Mouse (Mus musculus) lung, postnatal 0 days (tissue): ENCODE results near the gene Wdr24. TPM values are rescaled to one million over a fixed set of nuclear protein-coding genes. Genes with fewer than 3 reads are reported as not detected.

ENCODE experiments used
- ATAC-seq: fragments of 200-750 bp; cut with Nextera tagmentation; 2 replicates; pipeline ENCODE4 v1.8.0; 2017; ENCODE audit warnings: moderate library complexity
- DNase-seq: peaks from one replicate; pipeline ENCODE4 v3.0.0-alpha.2; 2016; ENCODE audit warnings: low spot score
- H3K27ac ChIP-seq: fragments of 300-500 bp; sonication (generic); 2 replicates; pipeline ENCODE4 v1.5.1; 2014; ENCODE audit warnings: antibody characterized with exemption, mild to moderate bottlenecking, low read length, mixed read lengths
- H3K27me3 ChIP-seq: fragments of 300-500 bp; sonication (generic); replicated peaks from 2 replicates; pipeline ENCODE4 v1.6.1; 2014; ENCODE audit warnings: low read length, mixed read lengths; ENCODE audit not compliant: insufficient read depth
- H3K36me3 ChIP-seq: fragments of 300-500 bp; sonication (generic); 2 replicates; pipeline ENCODE4 v1.6.1; 2014; ENCODE audit warnings: low read length, mixed read lengths; ENCODE audit not compliant: insufficient read depth
- H3K4me1 ChIP-seq: fragments of 300-500 bp; sonication (generic); 2 replicates; pipeline ENCODE4 v1.6.1; 2014; ENCODE audit warnings: antibody characterized with exemption, low read depth, low read length, mixed read lengths; ENCODE audit not compliant: insufficient read depth
- H3K4me2 ChIP-seq: fragments of 300-500 bp; sonication (generic); replicated peaks from 2 replicates; pipeline ENCODE4 v1.6.1; 2014; ENCODE audit warnings: low read depth, mild to moderate bottlenecking, low read length, moderate library complexity, mixed read lengths
- H3K4me3 ChIP-seq: fragments of 300-500 bp; sonication (generic); 2 replicates; pipeline ENCODE4 v1.5.1; 2014; ENCODE audit warnings: low read depth, low read length
- H3K9ac ChIP-seq: fragments of 300-500 bp; sonication (generic); replicated peaks from 2 replicates; pipeline ENCODE4 v1.6.1; 2014; ENCODE audit warnings: low read depth, mild to moderate bottlenecking
- H3K9me3 ChIP-seq: fragments of 300-500 bp; sonication (generic); 2 replicates; pipeline ENCODE4 v1.6.1; 2016; ENCODE audit warnings: low read length, mixed read lengths
- CTCF ChIP-seq: IDR thresholded peaks from 2 replicates; pipeline ENCODE4 v1.5.1; 2016; ENCODE audit warnings: antibody characterized with exemption, mild to moderate bottlenecking
- EP300 ChIP-seq: IDR thresholded peaks from 2 replicates; pipeline ENCODE4 v1.6.1; 2016; ENCODE audit warnings: antibody characterized with exemption, mild to moderate bottlenecking, control low read depth
- WGBS: fragments of 180-500 bp; shearing (Covaris S2); extraction: QIAGEN DNeasy Blood & Tissue Kit; methylation state at CpG from one replicate; pipeline ENCODE4 v1.1.7; 2014; 5-methylcytosine and 5-hydroxymethylcytosine counted together
- polyA plus RNA-seq: library from polyadenylated mRNA; unstranded; fragments of >200 nt; fragmentation: Nextera tagmentation; extraction: Ambion mirVana; gene quantifications from 2 replicates; pipeline ENCODE4 v1.2.1, GENCODE M21; 2015

Gene Wdr24
- polyA plus RNA-seq, 1 experiment from 2014 or later, result 14.9 TPM

DNA sequence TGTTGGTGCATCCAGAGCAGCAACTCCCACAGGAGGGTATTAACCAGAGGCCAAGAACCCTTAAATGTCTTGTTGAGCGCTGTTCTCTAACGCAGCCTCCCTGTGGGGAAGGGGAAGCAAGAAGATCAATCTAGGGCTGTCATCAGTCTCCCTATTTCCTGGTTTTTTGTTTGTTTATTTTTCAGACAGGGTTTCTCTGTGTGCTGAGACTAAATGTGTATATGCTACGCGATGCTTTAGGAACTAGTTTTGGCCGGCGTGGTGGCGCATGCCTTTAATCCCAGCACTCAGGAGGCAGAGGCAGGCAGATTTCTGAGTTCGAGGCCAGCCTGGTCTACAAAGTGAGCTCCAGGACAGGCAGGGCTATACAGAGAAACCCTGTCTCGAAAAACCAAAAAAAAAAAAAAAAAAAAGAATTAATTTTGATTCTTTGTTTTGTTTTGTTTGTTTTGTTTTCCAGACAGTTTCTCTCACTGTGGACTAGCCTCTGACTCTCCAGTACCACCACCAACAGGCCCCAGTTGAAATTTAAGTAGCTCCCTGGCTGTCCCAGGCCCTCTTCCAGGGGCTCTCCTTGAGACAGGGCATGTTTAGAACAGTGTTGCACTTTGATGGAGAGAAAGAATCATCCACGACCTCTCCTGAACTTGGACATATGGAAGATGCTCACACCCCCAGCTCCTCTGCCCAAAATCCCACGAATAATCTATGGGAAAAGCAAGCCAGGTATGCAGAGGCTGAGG is 50.1 kb downstream of the Wdr24 start:
- 64% methylated on average over 11 of the region's 11 CpGs for whole genome bisulfite sequencing
- no peak for ATAC-seq
- Histone ChIP-seq H3K4me2 (no peak overlapping the region), H3K9ac (no peak overlapping the region), H3K36me3 (no peaks in the 10 kb centered on the region), H3K27me3 (no peaks in the 10 kb centered on the region), H3K27ac (no peak overlapping the region), H3K9me3 (no peaks in the 10 kb centered on the region), H3K4me1 (peaks cover 6% of the 10 kb centered on the region; the same call in 1 of the 2 replicates), H3K4me3 (no peak overlapping the region)
- no peak for DNase-seq
- TF ChIP-seq EP300, result no peak
- no peak for TF ChIP-seq CTCF

DNA sequence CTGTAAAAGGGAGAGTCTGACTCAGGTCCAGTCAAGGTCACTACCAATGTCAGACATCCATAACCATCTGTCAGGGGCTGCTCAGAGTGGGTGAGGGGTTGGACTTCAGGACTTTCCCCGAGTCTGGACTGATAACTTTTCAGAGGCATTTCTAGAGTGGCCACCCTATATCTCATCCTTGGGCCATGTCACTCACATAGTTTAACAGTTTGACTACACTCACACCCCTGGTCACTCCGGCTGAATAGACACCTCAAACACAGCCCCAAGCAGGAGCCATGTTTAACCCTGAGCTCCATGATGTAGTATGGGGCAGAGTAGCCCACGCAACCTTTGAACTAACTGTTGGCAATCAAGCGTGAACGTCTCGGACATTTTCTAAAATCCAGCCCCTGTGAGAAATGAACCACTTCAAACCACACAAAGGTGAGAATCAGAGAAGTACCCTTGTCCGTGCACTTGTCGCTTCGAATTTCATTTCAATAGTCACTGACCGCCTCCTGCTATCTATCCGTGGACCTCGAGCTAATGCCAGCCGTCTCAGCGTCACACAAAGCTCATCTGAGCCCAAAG is 50.8 kb downstream of the Wdr24 start:
- ATAC-seq, result no peak
- peak overlapping the region; percentile 54 for H3K27ac ChIP-seq
- DNase-seq, result no peak
- peaks cover 6% of the 10 kb centered on the region; the same call in 1 of the 2 replicates for H3K4me1 ChIP-seq
- no peaks in the 10 kb centered on the region for H3K27me3 ChIP-seq
- no peak for TF ChIP-seq CTCF
- no peak for TF ChIP-seq EP300
- WGBS, result 4% methylated on average over 14 of the region's 14 CpGs
- peak overlapping the region; percentile 48 for H3K9ac ChIP-seq
- H3K36me3 ChIP-seq, result no peaks in the 10 kb centered on the region
- no peaks in the 10 kb centered on the region for H3K9me3 ChIP-seq
- H3K4me2 ChIP-seq, result peak overlapping the region; percentile 81
- peak overlapping the region; percentile 68 for H3K4me3 ChIP-seq

GRCm38 (mm10) chr17:25874721-25875170 is 51.3 kb downstream of the Wdr24 start, which contains the start of gene Mettl26:
Gene Mettl26 (plus strand): TSS chr17:25875074.
- WGBS, result 0% methylated on average over 25 of the region's 25 CpGs
- Histone ChIP-seq H3K27ac (peak within 1 kb of the TSS; percentile 78), H3K4me2 (peak within 1 kb of the TSS; percentile 81), H3K4me1 (peaks cover 6% of the 10 kb centered on the region; the same call in 1 of the 2 replicates), H3K4me3 (peak within 1 kb of the TSS; percentile 68), H3K27me3 (no peaks in the 10 kb centered on the region), H3K9ac (peak within 1 kb of the TSS; percentile 48), H3K36me3 (no peaks in the 10 kb centered on the region), H3K9me3 (no peaks in the 10 kb centered on the region)
- peak; percentile 88 for DNase-seq
- peak; percentile 80 for ATAC-seq
- TF ChIP-seq CTCF, result peak; percentile 46
- no peak for TF ChIP-seq EP300

DNA sequence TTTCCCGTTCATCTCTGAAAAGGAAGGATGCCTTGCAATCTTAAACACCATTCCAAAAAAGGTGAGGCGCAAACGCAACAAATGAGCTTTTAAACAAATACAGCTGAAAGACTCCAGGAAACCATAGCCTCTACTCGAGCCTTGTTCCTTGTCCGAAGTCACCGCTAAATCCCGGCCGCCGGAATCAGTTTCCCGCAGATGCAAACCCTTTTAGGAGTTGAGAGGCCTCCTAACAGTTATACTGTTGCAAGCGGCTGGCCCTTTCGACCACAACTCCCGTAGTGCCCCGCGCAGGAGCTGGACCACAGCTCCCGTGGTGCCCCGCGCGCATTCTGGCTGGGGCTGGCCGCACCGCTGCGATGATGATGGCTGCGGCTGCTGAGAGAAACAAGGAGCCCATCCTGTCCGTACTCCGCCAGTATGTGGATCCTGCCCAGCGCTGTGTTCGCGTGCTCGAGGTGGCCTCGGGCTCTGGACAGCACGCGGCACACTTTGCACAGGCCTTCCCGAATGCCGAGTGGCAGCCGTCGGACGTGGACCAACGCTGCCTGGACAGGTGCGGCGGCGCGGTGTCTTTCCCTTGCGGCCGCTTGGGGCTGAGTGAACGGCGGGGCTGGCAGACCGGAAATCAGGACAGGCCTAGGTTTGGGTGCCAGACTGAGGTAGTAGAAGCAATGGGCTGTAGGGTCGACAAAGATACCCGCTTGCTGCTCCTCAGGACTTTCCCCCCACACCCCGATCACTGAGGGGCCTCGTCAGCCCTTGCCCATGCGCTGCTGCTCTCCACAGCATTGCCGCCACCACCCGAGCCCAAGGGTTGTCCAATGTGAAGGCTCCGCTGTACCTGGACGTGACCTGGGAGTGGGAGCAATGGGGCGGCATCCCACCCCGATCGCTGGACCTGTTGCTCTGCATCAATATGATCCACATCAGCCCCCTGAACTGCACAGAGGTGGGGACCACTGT is 52.0 kb downstream of the Wdr24 start:
- H3K9ac ChIP-seq, result peak overlapping the region; percentile 48
- H3K9me3 ChIP-seq, result no peaks in the 10 kb centered on the region
- TF ChIP-seq EP300, result no peak
- TF ChIP-seq CTCF, result peak; percentile 23
- no peaks in the 10 kb centered on the region for H3K36me3 ChIP-seq
- peak overlapping the region; percentile 81 for H3K4me2 ChIP-seq
- H3K4me1 ChIP-seq, result peaks cover 6% of the 10 kb centered on the region; the same call in 1 of the 2 replicates
- H3K4me3 ChIP-seq, result peak overlapping the region; percentile 68
- ATAC-seq (peak; percentile 94), DNase-seq (peak; percentile 93)
- H3K27me3 ChIP-seq, result no peaks in the 10 kb centered on the region
- under 1% methylated on average over 59 of the region's 59 CpGs for WGBS
- peak overlapping the region; percentile 78 for H3K27ac ChIP-seq

GRCm38 (mm10) chr17:25876347-25876915 is 53.0 kb downstream of the Wdr24 start:
- DNase-seq (no peak), ATAC-seq (no peak)
- H3K4me1 ChIP-seq, result peaks cover 6% of the 10 kb centered on the region; the same call in 1 of the 2 replicates
- H3K36me3 ChIP-seq, result no peaks in the 10 kb centered on the region
- H3K27me3 ChIP-seq, result no peaks in the 10 kb centered on the region
- 60% methylated on average over 10 of the region's 10 CpGs for WGBS
- no peak overlapping the region for H3K27ac ChIP-seq
- H3K4me2 ChIP-seq, result peak overlapping the region; percentile 81
- no peak overlapping the region for H3K4me3 ChIP-seq
- no peaks in the 10 kb centered on the region for H3K9me3 ChIP-seq
- no peak for TF ChIP-seq EP300
- no peak for TF ChIP-seq CTCF
- H3K9ac ChIP-seq, result peak overlapping the region; percentile 48; the same call in 1 of the 2 replicates
